Mouse (Mus musculus): ENCODE measurements around the gene 2310033P09Rik. TPM values are rescaled to one million over a fixed set of nuclear protein-coding genes. Genes with fewer than 3 reads are reported as not detected.
A peak's percentile ranks its signal among the peaks of the same experiment; 100 is the strongest.

Gene 2310033P09Rik
- polyA plus RNA-seq, 2 experiments = 16.2 to 23.6 TPM

GRCm38 (mm10) chr11:59170549-59170948, 37.6 kb upstream of the 2310033P09Rik start:
- DNase-seq (ENCODE audit: low read depth in 3 of 3, low spot score in 3 of 3) (no peak), ATAC-seq (ENCODE audit: insufficient read depth) (no peak)
- no peak overlapping the region for H3K4me2 ChIP-seq (ENCODE audit: low read depth)
- no peaks in the 10 kb centered on the region for H3K9me3 ChIP-seq (ENCODE audit: control insufficient read depth, low read length)
- no peak overlapping the region for H3K4me3 ChIP-seq (ENCODE audit: insufficient read depth in 1 of 2, low read depth in 2 of 2, low read length in 2 of 2)
- no peaks in the 10 kb centered on the region for H3K36me3 ChIP-seq (replicated peaks; ENCODE audit: control insufficient read depth, insufficient read depth, low read depth)
- WGBS (ENCODE audit: insufficient replicate concordance) = 59% methylated on average over 4 of the region's 4 CpGs
- H3K9ac ChIP-seq (replicated peaks) = no peak overlapping the region
- no peak for TF ChIP-seq CTCF (IDR thresholded peaks at IDR 0.05; ENCODE audit: low read depth)
- no peak for TF ChIP-seq EP300 (IDR thresholded peaks at IDR 0.05; ENCODE audit: low read depth)
- H3K27ac ChIP-seq = no peak overlapping the region
- peaks cover 12% of the 10 kb centered on the region for H3K27me3 ChIP-seq (ENCODE audit: control insufficient read depth, insufficient read depth, low read length)
- peaks cover 10% of the 10 kb centered on the region in 2 experiments for H3K4me1 ChIP-seq (replicated peaks; ENCODE audit: control insufficient read depth in 2 of 2, insufficient read depth in 2 of 2, low read length in 1 of 2)

- Histone ChIP-seq H3K4me1 (replicated peaks; ENCODE audit: control insufficient read depth in 2 of 2, insufficient read depth in 2 of 2, low read length in 1 of 2) (no peaks in the 10 kb centered on the region), H3K27me3 (ENCODE audit: control insufficient read depth, insufficient read depth, low read length) (peaks cover 50% of the 10 kb centered on the region), H3K27ac (no peak overlapping the region), H3K4me2 (ENCODE audit: low read depth) (no peak overlapping the region), H3K36me3 (replicated peaks; ENCODE audit: control insufficient read depth, insufficient read depth, low read depth) (no peaks in the 10 kb centered on the region), H3K4me3 (ENCODE audit: insufficient read depth in 1 of 2, low read depth in 2 of 2, low read length in 2 of 2) (no peak overlapping the region), H3K9me3 (ENCODE audit: control insufficient read depth, low read length) (no peaks in the 10 kb centered on the region), H3K9ac (replicated peaks) (no peak overlapping the region)
- DNase-seq (ENCODE audit: low read depth in 3 of 3, low spot score in 3 of 3) (peak in 1 of 3 experiments; percentile 45), ATAC-seq (ENCODE audit: insufficient read depth) (no peak)
- TF ChIP-seq CTCF (IDR thresholded peaks at IDR 0.05; ENCODE audit: low read depth) (no peak), EP300 (IDR thresholded peaks at IDR 0.05; ENCODE audit: low read depth) (no peak)
- 51% methylated on average over 6 of the region's 6 CpGs for WGBS (ENCODE audit: insufficient replicate concordance)
These were observed 33.8 kb upstream of the 2310033P09Rik start for GRCm38 (mm10) chr11:59174189-59174838.

- Histone ChIP-seq H3K4me3 (ENCODE audit: insufficient read depth in 1 of 2, low read depth in 2 of 2, low read length in 2 of 2) (no peak overlapping the region), H3K9me3 (ENCODE audit: control insufficient read depth, low read length) (no peaks in the 10 kb centered on the region), H3K27ac (no peak overlapping the region), H3K4me2 (ENCODE audit: low read depth) (no peak overlapping the region), H3K36me3 (replicated peaks; ENCODE audit: control insufficient read depth, insufficient read depth, low read depth) (no peaks in the 10 kb centered on the region), H3K27me3 (ENCODE audit: control insufficient read depth, insufficient read depth, low read length) (peaks cover 51% of the 10 kb centered on the region), H3K9ac (replicated peaks) (no peak overlapping the region), H3K4me1 (replicated peaks; ENCODE audit: control insufficient read depth in 2 of 2, insufficient read depth in 2 of 2, low read length in 1 of 2) (no peaks in the 10 kb centered on the region; a peak in 1 of 4 replicates)
- ATAC-seq (ENCODE audit: insufficient read depth) = no peak
- WGBS (ENCODE audit: insufficient replicate concordance) = 4% methylated on average over 48 of the region's 48 CpGs
- no peak for DNase-seq (ENCODE audit: low read depth in 3 of 3, low spot score in 3 of 3)
- TF ChIP-seq CTCF (IDR thresholded peaks at IDR 0.05; ENCODE audit: low read depth) = no peak
- no peak for TF ChIP-seq EP300 (IDR thresholded peaks at IDR 0.05; ENCODE audit: low read depth)
These were observed 31.6 kb upstream of the 2310033P09Rik start for GRCm38 (mm10) chr11:59176475-59176874.

- no peaks in the 10 kb centered on the region for H3K36me3 ChIP-seq (replicated peaks; ENCODE audit: control insufficient read depth, insufficient read depth, low read depth)
- no peak overlapping the region for H3K4me3 ChIP-seq (ENCODE audit: insufficient read depth in 1 of 2, low read depth in 2 of 2, low read length in 2 of 2)
- no peaks in the 10 kb centered on the region for H3K9me3 ChIP-seq (ENCODE audit: control insufficient read depth, low read length)
- no peak for DNase-seq (ENCODE audit: low read depth in 3 of 3, low spot score in 3 of 3)
- TF ChIP-seq CTCF (IDR thresholded peaks at IDR 0.05; ENCODE audit: low read depth) = no peak
- H3K27me3 ChIP-seq (ENCODE audit: control insufficient read depth, insufficient read depth, low read length) = peaks cover 51% of the 10 kb centered on the region
- no peak for ATAC-seq (ENCODE audit: insufficient read depth)
- no peaks in the 10 kb centered on the region; a peak in 1 of 4 replicates for H3K4me1 ChIP-seq (replicated peaks; ENCODE audit: control insufficient read depth in 2 of 2, insufficient read depth in 2 of 2, low read length in 1 of 2)
- no peak overlapping the region for H3K9ac ChIP-seq (replicated peaks)
- no peak overlapping the region for H3K27ac ChIP-seq
- no peak overlapping the region for H3K4me2 ChIP-seq (ENCODE audit: low read depth)
- 11% methylated on average over 34 of the region's 34 CpGs for WGBS (ENCODE audit: insufficient replicate concordance)
These were observed 31.2 kb upstream of the 2310033P09Rik start for GRCm38 (mm10) chr11:59176921-59177320.

GRCm38 (mm10) chr11:59182864-59183331, 25.2 kb upstream of the 2310033P09Rik start, which contains the start of gene Gjc2:
Gjc2 (minus strand) TSS chr11:59183213.
- no peak within 1 kb of the TSS for H3K4me3 ChIP-seq (ENCODE audit: insufficient read depth in 1 of 2, low read depth in 2 of 2, low read length in 2 of 2)
- TF ChIP-seq CTCF (IDR thresholded peaks at IDR 0.05; ENCODE audit: low read depth) (peak; percentile 7; the same call in 1 of the 2 replicates), EP300 (IDR thresholded peaks at IDR 0.05; ENCODE audit: low read depth) (no peak)
- no peak for ATAC-seq (ENCODE audit: insufficient read depth)
- 66% methylated on average over 3 of the region's 3 CpGs for WGBS (ENCODE audit: insufficient replicate concordance)
- H3K36me3 ChIP-seq (replicated peaks; ENCODE audit: control insufficient read depth, insufficient read depth, low read depth) = no peaks in the 10 kb centered on the region; the same call in 1 of the 2 replicates
- H3K27ac ChIP-seq = peak within 1 kb of the TSS; percentile 38
- no peak for DNase-seq (ENCODE audit: low read depth in 3 of 3, low spot score in 3 of 3)
- H3K9me3 ChIP-seq (ENCODE audit: control insufficient read depth, low read length) = no peaks in the 10 kb centered on the region
- H3K27me3 ChIP-seq (ENCODE audit: control insufficient read depth, insufficient read depth, low read length) = peaks cover 15% of the 10 kb centered on the region
- no peak within 1 kb of the TSS for H3K9ac ChIP-seq (replicated peaks)
- H3K4me2 ChIP-seq (ENCODE audit: low read depth) = no peak within 1 kb of the TSS
- H3K4me1 ChIP-seq (replicated peaks; ENCODE audit: control insufficient read depth in 2 of 2, insufficient read depth in 2 of 2, low read length in 1 of 2) = peaks cover 3 to 7% of the 10 kb centered on the region in 2 experiments; a peak in 3 of 4 replicates

Data from liver, embryonic 14.5 days (tissue).